Mouse (Mus musculus): ENCODE data around the gene Zfyve27. TPM values are rescaled to one million over a fixed set of nuclear protein-coding genes. Genes with fewer than 3 reads are reported as not detected.

The Zfyve27 gene
- polyA plus RNA-seq, 1 experiment from 2014 or later = 15.2 TPM

DNA sequence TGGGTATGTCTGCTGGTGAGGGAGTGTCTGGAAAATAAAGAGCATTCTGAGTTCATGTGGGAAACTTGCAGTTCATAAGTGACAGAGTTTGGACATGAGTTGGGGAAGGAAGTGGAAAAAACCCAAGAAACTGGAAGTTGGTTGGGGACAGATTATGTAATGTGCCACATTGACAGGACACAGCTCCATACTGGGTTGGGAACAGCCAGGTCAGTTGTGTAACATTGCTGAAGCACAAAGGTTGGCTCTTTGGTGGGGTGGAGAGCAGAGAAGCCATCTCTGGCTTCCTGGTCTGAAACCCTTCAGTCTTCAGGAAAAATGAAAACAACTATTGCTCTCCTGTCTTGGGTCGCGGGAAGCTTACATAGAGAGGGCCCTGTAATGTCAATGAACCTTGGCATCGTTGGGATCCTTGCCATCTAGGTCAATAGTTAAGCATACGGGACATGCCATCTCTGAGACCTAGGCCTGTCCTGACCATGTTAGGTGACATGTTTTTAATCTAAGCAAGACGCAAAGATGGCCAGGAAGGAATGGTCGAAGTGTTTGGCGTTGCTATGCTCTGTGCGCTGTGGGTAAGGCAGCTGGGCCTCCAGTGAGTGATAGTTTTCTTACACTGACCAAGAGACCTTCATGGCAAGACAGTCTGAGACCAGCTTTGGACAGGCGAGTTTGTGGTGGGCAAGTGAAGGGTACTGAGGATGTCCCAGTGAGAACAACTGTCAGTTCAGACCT lies 17.3 kb upstream of the Zfyve27 start:
- H3K4me2 ChIP-seq = peak overlapping the region; percentile 89
- ATAC-seq (replicated peaks; ENCODE audit: low FRiP score) = no peak
- no peak overlapping the region for H3K9ac ChIP-seq (ENCODE audit: low read depth, low read length)
- DNase-seq (ENCODE audit: low spot score) = no peak
- WGBS = 89% methylated on average over 9 of the region's 9 CpGs
- H3K27me3 ChIP-seq (replicated peaks; ENCODE audit: control insufficient read depth, insufficient read depth, low read length) = peaks cover 17% of the 10 kb centered on the region
- H3K27ac ChIP-seq (ENCODE audit: low read depth, low read length) = no peak overlapping the region
- H3K4me3 ChIP-seq (ENCODE audit: low read depth, low read length) = no peak overlapping the region
- no peaks in the 10 kb centered on the region for H3K36me3 ChIP-seq (ENCODE audit: control insufficient read depth, insufficient read depth, low read length)
- H3K9me3 ChIP-seq (ENCODE audit: control insufficient read depth, low read length) = no peaks in the 10 kb centered on the region
- peaks cover 17% of the 10 kb centered on the region for H3K4me1 ChIP-seq (replicated peaks; ENCODE audit: control insufficient read depth, insufficient read depth, low read length)

GRCm38 (mm10) chr19:42147170-42147768 lies 16.5 kb upstream of the Zfyve27 start, which contains the start of gene Marveld1:
Gene Marveld1 (plus strand): TSS chr19:42147400.
- under 1% methylated on average over 47 of the region's 57 CpGs for WGBS
- peak; percentile 66 for DNase-seq (ENCODE audit: low spot score)
- H3K4me1 ChIP-seq (replicated peaks; ENCODE audit: control insufficient read depth, insufficient read depth, low read length) = peaks cover 17% of the 10 kb centered on the region
- H3K4me2 ChIP-seq = peak within 1 kb of the TSS; percentile 89
- peak within 1 kb of the TSS; percentile 70 for H3K9ac ChIP-seq (ENCODE audit: low read depth, low read length)
- H3K36me3 ChIP-seq (ENCODE audit: control insufficient read depth, insufficient read depth, low read length) = no peaks in the 10 kb centered on the region
- H3K27ac ChIP-seq (ENCODE audit: low read depth, low read length) = peak within 1 kb of the TSS; percentile 54
- H3K4me3 ChIP-seq (ENCODE audit: low read depth, low read length) = peak within 1 kb of the TSS; percentile 68
- peaks cover 17% of the 10 kb centered on the region for H3K27me3 ChIP-seq (replicated peaks; ENCODE audit: control insufficient read depth, insufficient read depth, low read length)
- no peaks in the 10 kb centered on the region for H3K9me3 ChIP-seq (ENCODE audit: control insufficient read depth, low read length)
- ATAC-seq (replicated peaks; ENCODE audit: low FRiP score) = peak; percentile 59

DNA sequence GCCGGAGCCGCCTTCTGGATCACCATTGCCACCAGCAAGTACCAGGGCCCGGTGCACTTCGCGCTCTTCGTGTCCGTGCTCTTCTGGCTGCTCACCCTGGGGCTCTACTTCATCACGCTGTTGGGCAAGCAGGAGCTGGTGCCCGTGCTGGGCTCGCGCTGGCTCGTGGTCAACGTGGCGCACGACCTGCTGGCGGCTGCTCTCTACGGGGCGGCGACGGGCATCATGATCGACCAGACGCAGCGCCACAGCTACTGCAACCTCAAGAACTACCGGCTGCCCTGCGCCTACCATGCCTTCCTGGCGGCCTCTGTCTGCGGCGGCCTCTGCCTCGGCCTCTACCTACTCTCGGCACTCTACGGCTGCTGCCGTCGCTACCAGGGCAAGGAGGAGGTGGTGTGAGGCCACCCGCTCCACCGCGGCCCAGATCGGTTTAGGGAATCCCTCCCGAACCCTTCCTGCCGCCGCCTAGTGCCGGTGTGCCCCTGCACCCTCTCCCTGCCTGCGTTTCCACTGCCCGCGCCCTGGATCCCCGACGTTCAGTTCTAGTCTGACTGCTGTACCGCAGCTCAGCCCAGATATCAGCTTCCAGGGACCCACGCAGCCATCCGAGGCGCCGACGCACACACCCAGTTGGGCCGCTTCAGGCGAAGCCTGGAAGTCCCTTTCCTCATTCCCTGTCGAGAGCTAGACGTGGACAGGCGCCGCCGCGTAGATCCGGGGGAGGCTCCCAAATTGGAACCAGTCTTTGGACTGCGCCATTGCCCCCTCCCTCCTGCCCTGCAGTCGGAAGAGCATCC lies 15.8 kb upstream of the Zfyve27 start:
- Histone ChIP-seq H3K4me1 (replicated peaks; ENCODE audit: control insufficient read depth, insufficient read depth, low read length) (peaks cover 17% of the 10 kb centered on the region), H3K9ac (ENCODE audit: low read depth, low read length) (peak overlapping the region; percentile 70), H3K27ac (ENCODE audit: low read depth, low read length) (peak overlapping the region; percentile 54), H3K36me3 (ENCODE audit: control insufficient read depth, insufficient read depth, low read length) (no peaks in the 10 kb centered on the region), H3K4me2 (peak overlapping the region; percentile 89), H3K4me3 (ENCODE audit: low read depth, low read length) (peak overlapping the region; percentile 68), H3K9me3 (ENCODE audit: control insufficient read depth, low read length) (no peaks in the 10 kb centered on the region), H3K27me3 (replicated peaks; ENCODE audit: control insufficient read depth, insufficient read depth, low read length) (peaks cover 17% of the 10 kb centered on the region)
- ATAC-seq (replicated peaks; ENCODE audit: low FRiP score) (peak; percentile 38), DNase-seq (ENCODE audit: low spot score) (peak; percentile 67)
- WGBS = 3% methylated on average over 63 of the region's 63 CpGs

DNA sequence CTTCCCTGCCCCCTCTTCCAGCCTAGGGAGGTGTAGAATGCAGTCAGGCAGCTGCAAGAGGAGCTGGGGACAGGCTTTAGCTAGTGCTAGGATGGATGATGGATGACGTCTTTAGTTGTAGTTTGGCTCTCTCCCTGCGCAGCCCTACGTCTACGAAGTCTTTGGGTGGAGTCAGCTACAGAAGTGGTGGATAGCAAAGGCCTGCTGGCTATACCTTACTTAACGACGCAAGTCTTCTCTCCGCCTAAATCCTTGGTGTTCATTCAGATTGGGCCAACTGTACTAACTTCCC lies 15.2 kb upstream of the Zfyve27 start:
- WGBS = 28% methylated on average over 7 of the region's 7 CpGs
- peaks cover 17% of the 10 kb centered on the region for H3K27me3 ChIP-seq (replicated peaks; ENCODE audit: control insufficient read depth, insufficient read depth, low read length)
- peak overlapping the region; percentile 89 for H3K4me2 ChIP-seq
- H3K4me3 ChIP-seq (ENCODE audit: low read depth, low read length) = peak overlapping the region; percentile 68
- ATAC-seq (replicated peaks; ENCODE audit: low FRiP score) = no peak; the same call in 1 of the 2 replicates
- no peaks in the 10 kb centered on the region for H3K9me3 ChIP-seq (ENCODE audit: control insufficient read depth, low read length)
- H3K4me1 ChIP-seq (replicated peaks; ENCODE audit: control insufficient read depth, insufficient read depth, low read length) = peaks cover 17% of the 10 kb centered on the region
- no peaks in the 10 kb centered on the region for H3K36me3 ChIP-seq (ENCODE audit: control insufficient read depth, insufficient read depth, low read length)
- H3K9ac ChIP-seq (ENCODE audit: low read depth, low read length) = peak overlapping the region; percentile 70
- no peak overlapping the region for H3K27ac ChIP-seq (ENCODE audit: low read depth, low read length)
- no peak for DNase-seq (ENCODE audit: low spot score)

- no peak overlapping the region for H3K9ac ChIP-seq (ENCODE audit: low read depth, low read length)
- DNase-seq (ENCODE audit: low spot score) (peak; percentile 75), ATAC-seq (replicated peaks; ENCODE audit: low FRiP score) (0 out of 2 replicates have a peak, but pooled peaks have one; percentile 22)
- peaks cover 17% of the 10 kb centered on the region for H3K27me3 ChIP-seq (replicated peaks; ENCODE audit: control insufficient read depth, insufficient read depth, low read length)
- no peaks in the 10 kb centered on the region for H3K36me3 ChIP-seq (ENCODE audit: control insufficient read depth, insufficient read depth, low read length)
- H3K4me1 ChIP-seq (replicated peaks; ENCODE audit: control insufficient read depth, insufficient read depth, low read length) = peaks cover 15% of the 10 kb centered on the region
- H3K27ac ChIP-seq (ENCODE audit: low read depth, low read length) = no peak overlapping the region
- no peak overlapping the region for H3K4me3 ChIP-seq (ENCODE audit: low read depth, low read length)
- no peak overlapping the region for H3K4me2 ChIP-seq
- no peaks in the 10 kb centered on the region for H3K9me3 ChIP-seq (ENCODE audit: control insufficient read depth, low read length)
- 12% methylated on average over 6 of the region's 6 CpGs for WGBS
Observed at GRCm38 (mm10) chr19:42151990-42152389, 11.8 kb upstream of the Zfyve27 start.

DNA sequence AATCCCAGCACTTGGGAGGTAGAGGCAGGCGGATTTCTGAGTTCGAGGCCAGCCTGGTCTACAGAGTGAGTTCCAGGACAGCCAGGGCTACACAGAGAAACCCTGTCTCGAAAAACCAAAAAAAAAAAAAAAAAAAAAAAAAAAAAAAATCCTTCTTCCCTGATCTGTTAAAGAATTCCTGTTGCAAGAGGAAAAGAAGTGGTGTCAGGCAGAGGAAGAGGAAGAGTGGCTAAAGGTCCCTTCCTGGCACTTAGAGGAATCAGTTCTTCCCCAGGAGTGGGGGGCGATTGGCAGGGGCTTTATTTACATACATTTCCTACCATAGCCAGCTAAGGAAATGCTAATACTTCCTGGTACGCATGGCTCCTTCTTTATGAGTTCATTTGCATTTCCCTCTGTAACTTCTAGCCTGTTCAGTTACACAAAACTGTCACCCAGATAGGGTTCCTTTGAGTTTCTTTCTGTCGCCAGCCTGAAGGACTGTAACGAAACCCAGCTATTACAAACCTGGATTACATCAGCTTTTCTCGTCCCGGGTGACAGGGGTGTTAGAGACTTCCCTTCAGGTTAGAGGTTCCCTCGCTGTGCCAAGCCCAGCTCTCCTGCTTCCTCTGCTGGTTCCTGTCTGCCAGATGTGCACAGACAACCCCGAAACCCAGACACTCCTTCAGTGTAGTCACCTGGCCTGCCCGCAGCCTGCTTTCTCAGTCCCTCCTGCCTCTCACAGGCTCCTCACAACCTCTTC lies 6.1 kb upstream of the Zfyve27 start:
- no peak overlapping the region for H3K9ac ChIP-seq (ENCODE audit: low read depth, low read length)
- no peak overlapping the region for H3K27ac ChIP-seq (ENCODE audit: low read depth, low read length)
- no peaks in the 10 kb centered on the region for H3K36me3 ChIP-seq (ENCODE audit: control insufficient read depth, insufficient read depth, low read length)
- peaks cover 17% of the 10 kb centered on the region for H3K4me1 ChIP-seq (replicated peaks; ENCODE audit: control insufficient read depth, insufficient read depth, low read length)
- H3K27me3 ChIP-seq (replicated peaks; ENCODE audit: control insufficient read depth, insufficient read depth, low read length) = no peaks in the 10 kb centered on the region
- no peak overlapping the region; the same call in 1 of the 2 replicates for H3K4me2 ChIP-seq
- no peak overlapping the region for H3K4me3 ChIP-seq (ENCODE audit: low read depth, low read length)
- H3K9me3 ChIP-seq (ENCODE audit: control insufficient read depth, low read length) = no peaks in the 10 kb centered on the region
- DNase-seq (ENCODE audit: low spot score) (no peak), ATAC-seq (replicated peaks; ENCODE audit: low FRiP score) (no peak)
- WGBS = 39% methylated on average over 12 of the region's 12 CpGs

GRCm38 (mm10) chr19:42158246-42159017 lies 5.3 kb upstream of the Zfyve27 start:
- Histone ChIP-seq H3K36me3 (ENCODE audit: control insufficient read depth, insufficient read depth, low read length) (no peaks in the 10 kb centered on the region), H3K9ac (ENCODE audit: low read depth, low read length) (no peak overlapping the region), H3K9me3 (ENCODE audit: control insufficient read depth, low read length) (no peaks in the 10 kb centered on the region), H3K27me3 (replicated peaks; ENCODE audit: control insufficient read depth, insufficient read depth, low read length) (no peaks in the 10 kb centered on the region), H3K4me2 (peak overlapping the region; percentile 48), H3K4me1 (replicated peaks; ENCODE audit: control insufficient read depth, insufficient read depth, low read length) (peaks cover 17% of the 10 kb centered on the region), H3K4me3 (ENCODE audit: low read depth, low read length) (no peak overlapping the region), H3K27ac (ENCODE audit: low read depth, low read length) (no peak overlapping the region)
- WGBS = 23% methylated on average over 13 of the region's 13 CpGs
- no peak for DNase-seq (ENCODE audit: low spot score)
- ATAC-seq (replicated peaks; ENCODE audit: low FRiP score) = peak; percentile 57

DNA sequence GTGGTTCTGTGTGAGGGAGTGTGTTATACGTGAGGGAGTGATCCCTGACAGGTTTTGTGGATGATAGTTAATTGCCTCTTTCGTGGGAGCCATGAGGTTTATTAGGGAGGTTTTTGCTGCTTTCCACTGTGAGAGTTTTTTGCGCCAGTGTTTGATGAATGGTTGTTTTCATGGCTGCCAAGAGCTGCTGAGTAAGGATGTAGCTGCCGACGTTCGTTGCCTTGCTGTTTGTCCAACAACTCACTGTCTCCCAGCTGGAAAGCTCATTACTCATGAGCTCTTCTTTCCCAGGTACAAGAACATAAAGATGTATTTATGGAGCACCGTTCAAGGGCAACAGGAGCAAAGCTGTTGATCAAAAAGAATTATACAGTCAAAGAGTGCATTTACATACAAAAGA lies 437 bp downstream of the Zfyve27 start:
- no peaks in the 10 kb centered on the region for H3K36me3 ChIP-seq (ENCODE audit: control insufficient read depth, insufficient read depth, low read length)
- DNase-seq (ENCODE audit: low spot score) = no peak
- WGBS = 52% methylated on average over 7 of the region's 7 CpGs
- H3K27ac ChIP-seq (ENCODE audit: low read depth, low read length) = no peak overlapping the region
- peaks cover under 1% of the 10 kb centered on the region for H3K4me1 ChIP-seq (replicated peaks; ENCODE audit: control insufficient read depth, insufficient read depth, low read length)
- ATAC-seq (replicated peaks; ENCODE audit: low FRiP score) = no peak
- H3K4me3 ChIP-seq (ENCODE audit: low read depth, low read length) = no peak overlapping the region
- H3K4me2 ChIP-seq = no peak overlapping the region
- no peak overlapping the region for H3K9ac ChIP-seq (ENCODE audit: low read depth, low read length)
- H3K9me3 ChIP-seq (ENCODE audit: control insufficient read depth, low read length) = no peaks in the 10 kb centered on the region
- H3K27me3 ChIP-seq (replicated peaks; ENCODE audit: control insufficient read depth, insufficient read depth, low read length) = 0 out of 2 replicates have a peak, but pooled peaks cover 8% of the 10 kb centered on the region

Measured in liver, embryonic 11.5 days (tissue).